Mouse (Mus musculus): ENCODE data around the gene Atr. TPM values are rescaled to one million over a fixed set of nuclear protein-coding genes. Genes with fewer than 3 reads are reported as not detected.
A peak's percentile ranks its signal among the peaks of the same experiment; 100 is the strongest.

Atr gene
- polyA plus RNA-seq, 1 experiment from 2014 or later = 15.8 TPM

DNA sequence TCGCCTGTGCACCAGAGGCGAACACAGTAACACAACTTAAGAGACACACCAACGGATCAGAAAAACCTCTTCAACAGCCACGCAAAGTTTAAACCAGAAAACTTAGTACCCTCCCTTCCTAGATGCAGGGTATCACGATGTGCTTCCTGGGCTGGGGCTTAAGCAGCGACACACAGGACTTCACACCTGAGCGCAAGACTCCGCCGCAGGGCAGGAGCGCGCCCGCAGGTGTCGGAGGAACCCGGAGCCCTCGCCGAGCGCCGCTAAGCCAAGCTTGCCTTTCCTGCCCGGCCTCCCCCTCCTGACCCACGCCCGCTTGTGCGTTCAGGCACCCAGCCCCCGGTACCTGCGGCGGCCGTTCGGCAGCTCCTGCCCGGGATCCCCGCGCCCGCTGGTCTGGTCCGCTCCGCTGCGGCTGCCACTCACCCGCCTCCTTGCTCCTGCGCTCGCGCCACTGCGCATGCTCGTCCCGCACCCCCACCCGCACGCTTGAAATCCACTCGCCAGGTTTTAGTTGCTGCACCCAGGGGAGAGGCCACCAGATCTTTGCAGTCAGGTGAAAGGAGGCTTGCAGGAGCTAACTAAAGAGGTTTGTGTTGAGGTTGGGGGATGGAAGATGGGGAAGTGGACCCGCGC lies 12.5 kb upstream of the Atr start, which contains the start of gene Pls1:
Pls1 (minus strand) TSS at position 487 of the 636 bp plus-strand sequence.
- H3K4me3 ChIP-seq = peak within 1 kb of the TSS; percentile 73
- peak; percentile 90 for DNase-seq (ENCODE audit: low spot score)
- 1% methylated on average over 46 of the region's 46 CpGs for WGBS
- no peaks in the 10 kb centered on the region for H3K9me3 ChIP-seq
- peaks cover 17% of the 10 kb centered on the region; the same call in 1 of the 2 replicates for H3K4me1 ChIP-seq (replicated peaks)
- H3K27ac ChIP-seq = peak within 1 kb of the TSS; percentile 84
- H3K27me3 ChIP-seq (ENCODE audit: insufficient read depth, poor library complexity, severe bottlenecking) = peaks cover 32% of the 10 kb centered on the region
- no peaks in the 10 kb centered on the region for H3K36me3 ChIP-seq

DNA sequence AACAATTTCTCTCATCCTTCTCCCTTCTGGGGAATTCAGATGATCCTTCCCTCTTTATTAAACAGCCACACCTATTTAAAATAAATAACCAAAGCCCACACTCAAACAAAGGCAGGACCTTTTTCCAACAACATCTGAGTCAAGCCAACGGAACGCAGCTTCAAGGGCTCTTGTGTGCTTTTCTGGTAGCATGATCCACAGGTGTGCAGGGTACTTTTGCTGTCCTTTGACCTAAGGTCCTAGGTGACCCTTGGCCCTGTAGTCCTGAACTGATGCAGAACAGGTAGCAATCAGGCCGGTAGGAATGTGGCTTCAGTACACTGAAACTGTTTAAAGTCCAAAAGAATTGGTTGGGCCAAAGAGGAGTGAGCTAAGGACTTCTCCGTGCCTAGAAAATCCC lies 11.7 kb upstream of the Atr start:
- WGBS = 68% methylated on average over 4 of the region's 4 CpGs
- Histone ChIP-seq H3K27me3 (ENCODE audit: insufficient read depth, poor library complexity, severe bottlenecking) (peaks cover 32% of the 10 kb centered on the region), H3K4me3 (peak overlapping the region; percentile 73), H3K4me1 (replicated peaks) (peaks cover 17% of the 10 kb centered on the region; the same call in 1 of the 2 replicates), H3K27ac (no peak overlapping the region), H3K9me3 (no peaks in the 10 kb centered on the region), H3K36me3 (no peaks in the 10 kb centered on the region)
- DNase-seq (ENCODE audit: low spot score) = no peak

DNA sequence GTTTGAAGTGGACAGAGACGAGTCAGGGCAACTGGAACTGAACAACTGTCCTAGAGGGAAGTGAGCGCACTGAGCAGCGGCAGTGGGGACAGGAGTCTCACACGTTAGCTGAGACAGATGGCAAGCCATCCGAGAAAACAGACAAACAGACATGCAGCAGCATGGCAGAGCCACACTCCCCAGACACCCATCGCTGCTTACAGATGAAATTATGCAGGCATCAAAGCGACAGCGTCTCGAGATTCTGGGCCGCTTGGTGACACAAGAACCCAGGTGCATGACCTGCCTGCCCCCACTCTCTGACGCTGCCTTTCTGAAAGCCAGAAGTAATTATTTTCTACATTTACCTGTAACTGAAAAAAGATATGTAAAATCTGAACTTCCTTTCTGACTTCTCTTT lies 5.7 kb upstream of the Atr start:
- H3K36me3 ChIP-seq = no peaks in the 10 kb centered on the region
- DNase-seq (ENCODE audit: low spot score) = no peak
- H3K27ac ChIP-seq = no peak overlapping the region
- H3K4me1 ChIP-seq (replicated peaks) = no peaks in the 10 kb centered on the region
- H3K9me3 ChIP-seq = no peaks in the 10 kb centered on the region
- no peak overlapping the region for H3K4me3 ChIP-seq
- 74% methylated on average over 11 of the region's 11 CpGs for WGBS
- 0 out of 2 replicates have a peak, but pooled peaks cover under 1% of the 10 kb centered on the region for H3K27me3 ChIP-seq (ENCODE audit: insufficient read depth, poor library complexity, severe bottlenecking)

DNA sequence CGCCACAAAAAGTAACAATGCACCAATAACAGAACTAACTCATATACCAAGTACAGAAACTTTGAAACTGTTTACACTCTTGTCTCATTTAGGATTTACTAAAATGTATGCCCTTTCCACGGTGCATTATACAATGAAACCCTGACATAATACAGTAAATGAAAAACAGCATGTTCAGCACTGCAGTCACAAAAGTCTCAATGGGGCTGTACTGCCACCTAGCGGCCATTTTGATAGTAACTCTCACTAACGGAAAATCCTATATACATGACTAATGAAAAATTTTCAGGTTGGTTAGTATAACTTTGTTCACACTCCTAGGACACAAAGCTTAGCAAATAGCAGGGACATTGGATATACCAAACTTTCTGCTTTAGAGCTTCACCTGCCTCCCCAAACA lies 4.5 kb upstream of the Atr start:
- no peak overlapping the region for H3K27ac ChIP-seq
- H3K9me3 ChIP-seq = no peaks in the 10 kb centered on the region
- no peaks in the 10 kb centered on the region for H3K36me3 ChIP-seq
- peaks cover 4% of the 10 kb centered on the region; the same call in 1 of the 2 replicates for H3K4me1 ChIP-seq (replicated peaks)
- DNase-seq (ENCODE audit: low spot score) = peak; percentile 76
- H3K4me3 ChIP-seq = no peak overlapping the region
- no peaks in the 10 kb centered on the region for H3K27me3 ChIP-seq (ENCODE audit: insufficient read depth, poor library complexity, severe bottlenecking)
- 31% methylated on average over 4 of the region's 4 CpGs for WGBS

DNA sequence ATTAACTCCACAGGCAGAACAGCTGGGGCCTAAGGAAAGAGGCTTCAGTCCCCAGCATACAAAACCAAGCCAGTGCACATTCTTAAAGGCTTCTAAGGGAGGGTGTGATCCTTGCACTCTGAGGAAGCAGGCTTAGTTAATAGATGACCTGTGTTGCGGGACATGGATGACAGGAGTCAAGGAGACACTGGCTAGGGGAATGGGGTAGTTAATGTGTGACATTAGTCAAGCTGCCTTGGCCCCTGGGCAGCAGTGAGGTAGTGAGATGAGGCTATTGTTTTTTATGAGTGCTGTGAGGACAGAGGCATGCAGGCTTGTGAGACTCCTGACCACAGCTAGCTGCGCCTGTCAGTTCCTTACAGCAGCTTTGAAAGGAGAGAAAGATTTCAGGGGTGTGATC lies 2.5 kb upstream of the Atr start:
- no peak overlapping the region for H3K27ac ChIP-seq
- DNase-seq (ENCODE audit: low spot score) = no peak
- no peaks in the 10 kb centered on the region for H3K36me3 ChIP-seq
- 79% methylated on average over 2 of the region's 2 CpGs for WGBS
- H3K9me3 ChIP-seq = no peaks in the 10 kb centered on the region
- H3K4me3 ChIP-seq = no peak overlapping the region
- H3K4me1 ChIP-seq (replicated peaks) = peaks cover 10% of the 10 kb centered on the region; the same call in 1 of the 2 replicates
- no peaks in the 10 kb centered on the region for H3K27me3 ChIP-seq (ENCODE audit: insufficient read depth, poor library complexity, severe bottlenecking)

DNA sequence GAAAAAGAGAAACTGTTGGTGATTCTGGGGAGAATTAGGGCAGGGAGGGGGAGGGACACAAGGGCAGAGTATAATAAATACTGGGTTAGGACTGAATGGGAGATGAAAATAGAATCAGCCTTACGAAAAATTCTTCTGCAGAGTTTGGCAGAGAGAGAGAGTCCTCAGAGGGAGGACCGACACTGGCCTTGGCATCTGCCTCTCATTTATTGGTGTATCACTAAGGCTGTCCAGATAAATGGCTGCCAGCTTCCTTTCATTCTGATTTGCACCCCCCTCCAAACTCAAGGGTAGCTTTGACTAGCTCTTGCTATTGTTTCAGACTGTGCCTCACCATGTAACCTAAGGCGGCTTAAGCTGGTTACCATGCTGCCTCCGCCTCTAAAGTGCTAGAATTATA lies 1.4 kb upstream of the Atr start:
- no peak overlapping the region for H3K27ac ChIP-seq
- DNase-seq (ENCODE audit: low spot score) = no peak
- H3K36me3 ChIP-seq = no peaks in the 10 kb centered on the region
- no peak overlapping the region for H3K4me3 ChIP-seq
- peaks cover 10% of the 10 kb centered on the region; the same call in 1 of the 2 replicates for H3K4me1 ChIP-seq (replicated peaks)
- H3K27me3 ChIP-seq (ENCODE audit: insufficient read depth, poor library complexity, severe bottlenecking) = no peaks in the 10 kb centered on the region
- no peaks in the 10 kb centered on the region for H3K9me3 ChIP-seq
- 91% methylated on average over 4 of the region's 4 CpGs for WGBS

DNA sequence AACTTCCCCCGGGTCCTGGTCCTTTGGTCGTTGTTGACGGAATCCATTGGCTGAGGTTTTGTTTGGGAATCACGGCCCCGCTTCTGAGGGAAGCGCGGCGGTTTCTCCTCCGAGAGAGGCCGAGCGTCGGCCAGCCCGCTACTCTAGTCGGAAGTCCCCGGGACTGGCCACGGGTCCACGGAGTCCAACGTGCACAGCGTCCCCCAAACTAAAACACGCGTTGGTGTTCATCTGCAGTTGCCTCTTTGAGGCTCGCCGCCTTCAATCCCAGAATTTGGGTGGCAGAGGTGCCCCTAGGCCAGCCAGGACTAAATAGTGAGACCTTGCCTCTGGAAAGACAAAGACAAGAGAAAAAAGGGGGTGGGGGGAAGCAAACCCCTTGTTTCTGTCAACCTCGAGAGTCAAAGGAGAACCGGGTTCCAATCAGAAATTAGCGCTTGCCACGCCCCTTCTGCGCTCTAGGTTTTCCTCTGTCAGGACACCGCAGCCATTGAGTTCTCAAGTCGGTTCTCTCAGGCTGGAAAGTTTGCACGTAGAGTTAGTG lies 702 bp downstream of the Atr start:
- Histone ChIP-seq H3K4me1 (replicated peaks) (peaks cover 10% of the 10 kb centered on the region; the same call in 1 of the 2 replicates), H3K9me3 (no peaks in the 10 kb centered on the region), H3K27ac (peak overlapping the region; percentile 93), H3K36me3 (peaks cover 13% of the 10 kb centered on the region), H3K27me3 (ENCODE audit: insufficient read depth, poor library complexity, severe bottlenecking) (no peaks in the 10 kb centered on the region), H3K4me3 (peak overlapping the region; percentile 88)
- under 1% methylated on average over 31 of the region's 31 CpGs for WGBS
- DNase-seq (ENCODE audit: low spot score) = peak; percentile 66

DNA sequence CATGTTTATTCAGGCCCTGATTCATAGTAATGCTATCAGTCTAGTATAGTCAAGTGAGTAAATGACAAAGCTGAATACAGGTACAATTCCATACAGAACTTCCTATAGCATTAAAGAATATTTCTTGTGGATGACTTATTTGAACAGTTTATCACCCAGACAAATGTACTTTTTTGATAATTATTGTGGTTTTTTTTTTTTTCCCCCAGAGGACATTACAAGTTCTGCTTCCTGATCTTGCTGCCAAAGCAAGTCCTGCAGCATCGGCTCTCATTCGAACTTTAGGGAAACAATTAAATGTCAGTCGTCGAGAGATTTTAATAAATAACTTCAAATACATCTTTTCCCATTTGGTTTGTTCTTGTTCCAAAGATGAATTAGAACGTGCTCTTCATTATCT lies 20.8 kb downstream of the Atr start:
- Histone ChIP-seq H3K27me3 (ENCODE audit: insufficient read depth, poor library complexity, severe bottlenecking) (no peaks in the 10 kb centered on the region), H3K4me1 (replicated peaks) (no peaks in the 10 kb centered on the region), H3K9me3 (no peaks in the 10 kb centered on the region), H3K36me3 (peaks cover 59% of the 10 kb centered on the region), H3K27ac (no peak overlapping the region), H3K4me3 (no peak overlapping the region)
- 96% methylated on average over 5 of the region's 5 CpGs for WGBS
- DNase-seq (ENCODE audit: low spot score) = no peak

DNA sequence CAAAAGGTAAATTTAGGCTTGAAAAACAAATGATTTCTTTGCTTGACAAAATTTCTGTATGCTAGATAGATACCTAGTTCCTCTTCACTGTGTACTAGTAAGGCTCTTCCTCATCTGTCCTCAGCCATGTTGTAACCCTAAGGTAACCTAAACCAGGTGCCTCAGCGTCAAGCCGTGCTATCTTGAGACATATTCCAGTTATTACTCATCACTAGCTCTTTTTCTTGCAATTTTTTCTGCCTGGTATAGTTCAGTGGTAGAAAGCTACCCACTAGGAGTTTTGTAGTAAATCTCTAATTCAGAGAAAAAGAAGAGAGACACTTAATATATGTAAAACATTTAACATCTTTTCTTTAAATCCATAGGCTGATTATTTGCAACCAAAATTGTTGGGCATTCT lies 25.4 kb downstream of the Atr start:
- peaks cover 66% of the 10 kb centered on the region for H3K36me3 ChIP-seq
- WGBS = 96% methylated on average over 2 of the region's 2 CpGs

DNA sequence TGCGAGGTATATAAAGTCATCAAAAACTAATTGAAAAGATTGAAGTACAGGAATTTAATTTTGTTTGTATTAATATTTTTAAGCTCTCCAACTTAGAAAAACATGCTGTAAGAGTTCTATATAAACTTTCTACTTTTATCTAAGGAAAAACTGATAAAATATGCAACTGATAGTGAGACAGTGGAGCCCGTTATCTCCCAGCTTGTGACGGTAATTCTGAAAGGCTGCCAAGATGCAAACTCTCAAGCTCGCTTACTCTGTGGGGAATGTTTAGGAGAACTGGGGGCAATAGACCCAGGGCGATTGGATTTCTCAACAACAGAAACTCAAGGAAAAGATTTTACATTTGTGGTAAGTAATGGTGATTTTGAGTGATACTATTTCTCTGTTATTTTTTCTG lies 40.0 kb downstream of the Atr start:
- no peak overlapping the region for H3K4me3 ChIP-seq
- H3K27me3 ChIP-seq (ENCODE audit: insufficient read depth, poor library complexity, severe bottlenecking) = no peaks in the 10 kb centered on the region
- H3K36me3 ChIP-seq = peaks cover 61% of the 10 kb centered on the region
- 92% methylated on average over 5 of the region's 5 CpGs for WGBS
- H3K9me3 ChIP-seq = no peaks in the 10 kb centered on the region
- H3K27ac ChIP-seq = no peak overlapping the region
- no peaks in the 10 kb centered on the region for H3K4me1 ChIP-seq (replicated peaks)
- DNase-seq (ENCODE audit: low spot score) = no peak

More for the DNA sequence above, 25.4 kb downstream of the Atr start:
- Histone ChIP-seq H3K9me3 (no peaks in the 10 kb centered on the region), H3K27me3 (ENCODE audit: insufficient read depth, poor library complexity, severe bottlenecking) (no peaks in the 10 kb centered on the region), H3K4me3 (no peak overlapping the region), H3K4me1 (replicated peaks) (no peaks in the 10 kb centered on the region), H3K27ac (no peak overlapping the region)
- no peak for DNase-seq (ENCODE audit: low spot score)

DNA sequence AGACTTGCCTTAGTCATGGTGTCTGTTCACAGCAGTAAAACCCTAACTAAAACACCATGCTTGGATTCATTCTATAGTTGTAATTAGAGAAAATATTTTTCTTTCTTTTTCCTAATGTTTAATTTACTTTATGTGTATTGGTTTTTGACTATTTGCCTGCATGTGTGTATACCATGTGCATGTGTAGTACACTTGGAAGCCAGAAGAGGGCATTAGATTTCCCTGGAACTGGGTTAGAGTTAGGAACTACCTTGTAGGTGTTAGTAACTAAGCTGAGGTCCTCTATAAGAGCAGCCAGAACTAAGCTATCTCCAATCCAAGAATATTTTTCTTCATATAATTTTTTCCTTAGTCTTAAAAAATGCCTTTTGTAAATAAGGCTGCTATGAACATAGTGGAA lies 75.5 kb downstream of the Atr start:
- DNase-seq (ENCODE audit: low spot score) = no peak
- H3K4me1 ChIP-seq (replicated peaks) = no peaks in the 10 kb centered on the region
- H3K4me3 ChIP-seq = no peak overlapping the region
- no peak overlapping the region for H3K27ac ChIP-seq
- H3K36me3 ChIP-seq = peaks cover 37% of the 10 kb centered on the region
- H3K27me3 ChIP-seq (ENCODE audit: insufficient read depth, poor library complexity, severe bottlenecking) = no peaks in the 10 kb centered on the region
- no peaks in the 10 kb centered on the region for H3K9me3 ChIP-seq

DNA sequence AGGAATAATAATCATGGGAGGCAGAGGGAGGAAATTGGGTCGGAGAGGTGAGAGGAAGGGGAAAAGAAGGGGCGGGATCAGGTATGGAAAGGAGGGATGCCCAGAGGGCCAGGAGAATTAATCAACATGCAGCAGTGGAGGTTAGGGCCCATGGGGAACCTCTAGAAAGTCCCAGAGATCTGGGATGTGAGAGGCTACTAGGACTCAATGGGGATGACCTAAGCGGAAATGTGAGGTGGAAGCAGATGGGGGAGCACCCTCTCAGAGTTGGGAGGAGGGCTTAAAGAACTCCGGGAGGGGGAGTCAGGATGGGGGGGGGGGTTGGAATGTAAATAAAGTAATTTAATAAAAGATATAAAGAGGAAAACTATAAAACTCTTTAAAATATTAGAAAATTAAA lies 96.3 kb downstream of the Atr start:
- Histone ChIP-seq H3K9me3 (no peaks in the 10 kb centered on the region), H3K36me3 (peaks cover 30% of the 10 kb centered on the region), H3K4me3 (peak overlapping the region; percentile 94), H3K27ac (no peak overlapping the region; the same call in 1 of the 2 replicates), H3K4me1 (replicated peaks) (peaks cover 8% of the 10 kb centered on the region), H3K27me3 (ENCODE audit: insufficient read depth, poor library complexity, severe bottlenecking) (no peaks in the 10 kb centered on the region)
- no peak for DNase-seq (ENCODE audit: low spot score)
- WGBS = 87% methylated on average over 4 of the region's 4 CpGs

DNA sequence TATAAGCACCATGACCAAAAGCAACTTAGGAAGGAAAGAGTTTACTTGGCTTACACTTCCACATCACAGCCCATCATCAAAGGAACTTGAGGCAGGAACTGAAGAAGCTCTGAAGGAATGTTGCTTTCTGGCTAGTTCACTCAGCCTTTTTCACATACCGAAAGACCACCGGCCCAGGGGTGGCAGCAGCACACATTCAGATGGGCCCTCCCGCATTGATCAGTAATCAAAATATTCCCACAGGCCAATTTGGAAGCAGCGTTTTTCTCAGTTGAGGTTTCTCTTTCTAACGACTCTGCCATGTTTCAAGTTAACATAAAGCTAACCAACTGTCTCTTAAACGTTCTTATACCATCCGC lies 96.8 kb downstream of the Atr start:
- WGBS = under 1% methylated on average over 7 of the region's 7 CpGs
- H3K27ac ChIP-seq = peak overlapping the region; percentile 97
- H3K27me3 ChIP-seq (ENCODE audit: insufficient read depth, poor library complexity, severe bottlenecking) = no peaks in the 10 kb centered on the region
- no peaks in the 10 kb centered on the region for H3K9me3 ChIP-seq
- peaks cover 8% of the 10 kb centered on the region for H3K4me1 ChIP-seq (replicated peaks)
- peaks cover 34% of the 10 kb centered on the region for H3K36me3 ChIP-seq
- DNase-seq (ENCODE audit: low spot score) = peak; percentile 64
- peak overlapping the region; percentile 94 for H3K4me3 ChIP-seq
